Mouse (Mus musculus) limb, embryonic 10.5 days (tissue): ENCODE results near the gene Mrfap1. TPM values are rescaled to one million over a fixed set of nuclear protein-coding genes. Genes with fewer than 3 reads are reported as not detected.
A peak's percentile ranks its signal among the peaks of the same experiment; 100 is the strongest.
"Not testable (repeated sequence)": the region's sequence is repeated elsewhere in the genome, so short reads cannot be mapped to it uniquely, and the experiment has no call there.

Experiments used
- DNase-seq: peaks from one replicate; pipeline ENCODE4 v3.0.0-alpha.2; 2017; ENCODE audit warnings: low spot score
- H3K27ac ChIP-seq: fragments of 300-500 bp; sonication (generic); 2 replicates; pipeline ENCODE4 v1.5.1; 2016; ENCODE audit warnings: mild to moderate bottlenecking
- H3K27me3 ChIP-seq: fragments of 300-500 bp; sonication (generic); 2 replicates; pipeline ENCODE4 v1.6.1; 2016; ENCODE audit warnings: low read depth, mild to moderate bottlenecking; ENCODE audit not compliant: poor library complexity, severe bottlenecking
- H3K36me3 ChIP-seq: fragments of 300-500 bp; sonication (generic); 2 replicates; pipeline ENCODE4 v1.6.1; 2016; ENCODE audit warnings: mild to moderate bottlenecking, moderate library complexity
- H3K4me1 ChIP-seq: fragments of 300-500 bp; sonication (generic); 2 replicates; pipeline ENCODE4 v1.6.1; 2016
- H3K4me3 ChIP-seq: fragments of 300-500 bp; sonication (generic); 2 replicates; pipeline ENCODE4 v1.5.1; 2016; ENCODE audit warnings: mild to moderate bottlenecking, moderate library complexity
- H3K9me3 ChIP-seq: fragments of 300-500 bp; sonication (generic); replicated peaks from 2 replicates; pipeline ENCODE4 v1.6.1; 2016; ENCODE audit warnings: mild to moderate bottlenecking
- WGBS: fragments of 180-500 bp; shearing (Covaris S2); methylation state at CpG from one replicate; pipeline ENCODE4 v1.1.7; 2016; 5-methylcytosine and 5-hydroxymethylcytosine counted together
- polyA plus RNA-seq: library from polyadenylated mRNA; unstranded; fragments of >200 nt; fragmentation: Nextera tagmentation; extraction: Ambion mirVana; gene quantifications from 2 replicates; pipeline ENCODE4 v1.2.1, GENCODE M21; 2016

The Mrfap1 gene
- polyA plus RNA-seq, 1 experiment from 2014 or later, result 533 TPM

GRCm38 (mm10) chr5:36817738-36818137 is 21.2 kb upstream of the Mrfap1 start:
- no peak overlapping the region for H3K27ac ChIP-seq
- no peak for DNase-seq
- H3K27me3 ChIP-seq, result no peaks in the 10 kb centered on the region
- WGBS, result 60% methylated on average over 3 of the region's 3 CpGs
- H3K36me3 ChIP-seq, result no peaks in the 10 kb centered on the region
- H3K4me3 ChIP-seq, result no peak overlapping the region
- H3K9me3 ChIP-seq, result no peaks in the 10 kb centered on the region
- peaks cover 6% of the 10 kb centered on the region for H3K4me1 ChIP-seq

- no peak for DNase-seq
- no peaks in the 10 kb centered on the region for H3K36me3 ChIP-seq
- H3K9me3 ChIP-seq, result no peaks in the 10 kb centered on the region
- peaks cover 6% of the 10 kb centered on the region for H3K4me1 ChIP-seq
- 83% methylated on average over 6 of the region's 6 CpGs for WGBS
- H3K4me3 ChIP-seq, result no peak overlapping the region
- H3K27ac ChIP-seq, result no peak overlapping the region
- no peaks in the 10 kb centered on the region for H3K27me3 ChIP-seq
Observed at GRCm38 (mm10) chr5:36814554-36814953, 18.0 kb upstream of the Mrfap1 start.

- H3K9me3 ChIP-seq, result no peaks in the 10 kb centered on the region
- no peaks in the 10 kb centered on the region for H3K36me3 ChIP-seq
- no peak overlapping the region for H3K27ac ChIP-seq
- DNase-seq, result peak; percentile 78
- peaks cover 6% of the 10 kb centered on the region for H3K4me1 ChIP-seq
- WGBS, result 33% methylated on average over 3 of the region's 3 CpGs
- H3K4me3 ChIP-seq, result no peak overlapping the region
- no peaks in the 10 kb centered on the region for H3K27me3 ChIP-seq
Observed at GRCm38 (mm10) chr5:36811413-36811812, 14.8 kb upstream of the Mrfap1 start.

GRCm38 (mm10) chr5:36810634-36811033 is 14.1 kb upstream of the Mrfap1 start:
- H3K36me3 ChIP-seq, result no peaks in the 10 kb centered on the region
- peaks cover 6% of the 10 kb centered on the region for H3K4me1 ChIP-seq
- 69% methylated on average over 3 of the region's 3 CpGs for WGBS

GRCm38 (mm10) chr5:36809123-36809522 is 12.6 kb upstream of the Mrfap1 start:
- Histone ChIP-seq H3K9me3 (no peaks in the 10 kb centered on the region), H3K4me3 (no peak overlapping the region), H3K4me1 (peaks cover 6% of the 10 kb centered on the region), H3K27me3 (no peaks in the 10 kb centered on the region), H3K36me3 (no peaks in the 10 kb centered on the region), H3K27ac (no peak overlapping the region)
- DNase-seq, result no peak
- 95% methylated on average over 7 of the region's 7 CpGs for WGBS

More at GRCm38 (mm10) chr5:36810634-36811033, 14.1 kb upstream of the Mrfap1 start:
- H3K27me3 ChIP-seq, result no peaks in the 10 kb centered on the region
- no peak overlapping the region for H3K27ac ChIP-seq
- no peaks in the 10 kb centered on the region for H3K9me3 ChIP-seq
- H3K4me3 ChIP-seq, result no peak overlapping the region
- no peak for DNase-seq

- Histone ChIP-seq H3K9me3 (no peaks in the 10 kb centered on the region), H3K4me1 (no peaks in the 10 kb centered on the region), H3K36me3 (no peaks in the 10 kb centered on the region), H3K4me3 (no peak overlapping the region), H3K27me3 (no peaks in the 10 kb centered on the region), H3K27ac (no peak overlapping the region)
- WGBS, result 36% methylated on average over 5 of the region's 5 CpGs
- no peak for DNase-seq
Observed at GRCm38 (mm10) chr5:36807106-36807505, 10.5 kb upstream of the Mrfap1 start.

- Histone ChIP-seq H3K36me3 (peaks cover 23% of the 10 kb centered on the region), H3K9me3 (no peaks in the 10 kb centered on the region), H3K4me1 (peaks cover 7% of the 10 kb centered on the region; the same call in 1 of the 2 replicates), H3K4me3 (peak overlapping the region; percentile 83), H3K27ac (no peak overlapping the region), H3K27me3 (peaks cover 5% of the 10 kb centered on the region; the same call in 1 of the 2 replicates)
- WGBS, result 58% methylated on average over 8 of the region's 8 CpGs
- no peak for DNase-seq
Observed at GRCm38 (mm10) chr5:36797291-36797690, 719 bp upstream of the Mrfap1 start.

GRCm38 (mm10) chr5:36795647-36796295 is 801 bp downstream of the Mrfap1 start:
- WGBS, result 5% methylated on average over 35 of the region's 37 CpGs
- H3K27ac ChIP-seq, result peak overlapping the region; percentile 92

GRCm38 (mm10) chr5:36791861-36792260 is 4.7 kb downstream of the Mrfap1 start:
- Histone ChIP-seq H3K36me3 (peaks cover 30% of the 10 kb centered on the region), H3K27me3 (no peaks in the 10 kb centered on the region), H3K4me1 (peaks cover 4% of the 10 kb centered on the region; the same call in 1 of the 2 replicates), H3K4me3 (no peak overlapping the region), H3K9me3 (no peaks in the 10 kb centered on the region), H3K27ac (no peak overlapping the region)
- WGBS, result 83% methylated on average over 9 of the region's 9 CpGs
- no peak for DNase-seq

More at GRCm38 (mm10) chr5:36795647-36796295, 801 bp downstream of the Mrfap1 start:
- Histone ChIP-seq H3K36me3 (peaks cover 27% of the 10 kb centered on the region), H3K4me3 (peak overlapping the region; percentile 83)
- DNase-seq, result peak; percentile 71
- not testable (repeated sequence) for H3K27me3 ChIP-seq, H3K4me1 ChIP-seq, H3K9me3 ChIP-seq

- DNase-seq, result no peak
- whole genome bisulfite sequencing, result 95% methylated on average over 5 of the region's 5 CpGs
- no peaks in the 10 kb centered on the region for H3K4me1 ChIP-seq
- 0 out of 2 replicates have a peak, but pooled peaks cover 4% of the 10 kb centered on the region for H3K9me3 ChIP-seq
- peaks cover 6% of the 10 kb centered on the region; the same call in 1 of the 2 replicates for H3K36me3 ChIP-seq
- no peak overlapping the region for H3K4me3 ChIP-seq
- H3K27me3 ChIP-seq, result no peaks in the 10 kb centered on the region
- H3K27ac ChIP-seq, result no peak overlapping the region
Observed at GRCm38 (mm10) chr5:36786052-36786451, 10.5 kb downstream of the Mrfap1 start.

- WGBS, result 87% methylated on average over 2 of the region's 2 CpGs
- H3K27me3 ChIP-seq, result no peaks in the 10 kb centered on the region
- H3K4me1 ChIP-seq, result peaks cover 6% of the 10 kb centered on the region; the same call in 1 of the 2 replicates
- no peaks in the 10 kb centered on the region for H3K36me3 ChIP-seq
- DNase-seq, result no peak
- no peak overlapping the region for H3K4me3 ChIP-seq
- peaks cover 4% of the 10 kb centered on the region; the same call in 1 of the 2 replicates for H3K9me3 ChIP-seq
- no peak overlapping the region for H3K27ac ChIP-seq
Observed at GRCm38 (mm10) chr5:36779512-36779911, 17.1 kb downstream of the Mrfap1 start.

- 94% methylated on average over 1 of the region's 2 CpGs for WGBS
- H3K27ac ChIP-seq, result no peak overlapping the region
- H3K27me3 ChIP-seq, result no peaks in the 10 kb centered on the region
- no peaks in the 10 kb centered on the region; the same call in 1 of the 2 replicates for H3K9me3 ChIP-seq
- H3K4me3 ChIP-seq, result no peak overlapping the region
- H3K4me1 ChIP-seq, result peaks cover 6% of the 10 kb centered on the region; the same call in 1 of the 2 replicates
- H3K36me3 ChIP-seq, result no peaks in the 10 kb centered on the region
- DNase-seq, result no peak
Observed at GRCm38 (mm10) chr5:36778901-36779300, 17.7 kb downstream of the Mrfap1 start.

GRCm38 (mm10) chr5:36777186-36777585 is 19.4 kb downstream of the Mrfap1 start:
- DNase-seq, result no peak
- Histone ChIP-seq H3K4me1 (peaks cover 6% of the 10 kb centered on the region; the same call in 1 of the 2 replicates), H3K4me3 (no peak overlapping the region), H3K27ac (no peak overlapping the region), H3K36me3 (no peaks in the 10 kb centered on the region), H3K27me3 (no peaks in the 10 kb centered on the region), H3K9me3 (no peaks in the 10 kb centered on the region; the same call in 1 of the 2 replicates)
- WGBS, result 7% methylated on average over 2 of the region's 2 CpGs
